Mouse (Mus musculus): ENCODE results near the gene Krtap27-1.

GRCm38 (mm10) chr16:88710757-88711156 lies 39.3 kb upstream of the Krtap27-1 start:
- no peak for TF ChIP-seq GATA1 (IDR thresholded peaks at IDR 0.05; ENCODE audit: low read length)
- no peak for TF ChIP-seq TAL1 (IDR thresholded peaks at IDR 0.05; ENCODE audit: low read length)
